Mouse (Mus musculus): Measurements from ENCODE around the gene Plekha6. TPM values are rescaled to one million over a fixed set of nuclear protein-coding genes. Genes with fewer than 3 reads are reported as not detected.

Plekha6 gene
- polyA plus RNA-seq, 1 experiment from 2014 or later = 10.6 TPM

GRCm38 (mm10) chr1:133147324-133147723, 16.7 kb upstream of the Plekha6 start:
- WGBS = 79% methylated on average over 5 of the region's 5 CpGs
- no peaks in the 10 kb centered on the region for H3K27me3 ChIP-seq (replicated peaks)

DNA sequence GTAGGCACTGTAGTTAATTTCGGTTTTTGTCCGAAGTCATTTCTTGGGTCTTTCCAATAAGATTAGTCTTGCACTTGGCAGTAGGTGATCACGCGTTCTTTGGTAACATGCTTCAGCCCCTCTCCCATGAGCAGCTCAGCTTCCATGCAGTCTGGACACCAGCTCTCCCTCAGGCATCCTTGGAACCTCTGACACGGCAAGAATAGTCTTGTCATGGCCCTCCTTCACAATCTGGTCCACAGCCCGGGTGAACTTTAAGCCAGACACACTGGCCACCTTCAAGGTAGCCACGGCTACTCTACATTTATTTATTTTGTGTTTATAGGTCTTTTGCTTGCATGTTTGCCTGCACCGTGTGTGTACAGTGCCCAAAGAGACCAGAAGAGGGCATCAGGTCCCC, 15.9 kb upstream of the Plekha6 start:
- Histone ChIP-seq H3K9me3 (peaks cover 10% of the 10 kb centered on the region; the same call in 1 of the 2 replicates), H3K4me2 (no peak overlapping the region), H3K4me1 (no peaks in the 10 kb centered on the region), H3K36me3 (peaks cover 4% of the 10 kb centered on the region; the same call in 1 of the 2 replicates), H3K27ac (replicated peaks) (no peak overlapping the region), H3K4me3 (no peak overlapping the region), H3K27me3 (replicated peaks) (no peaks in the 10 kb centered on the region), H3K9ac (no peak overlapping the region)
- ATAC-seq (ENCODE audit: extremely low read depth, insufficient number of reproducible peaks, low FRiP score, low TSS enrichment) = no peak
- 90% methylated on average over 8 of the region's 8 CpGs for WGBS

More at GRCm38 (mm10) chr1:133147324-133147723, 16.7 kb upstream of the Plekha6 start:
- Histone ChIP-seq H3K4me2 (no peak overlapping the region), H3K9ac (no peak overlapping the region), H3K4me1 (no peaks in the 10 kb centered on the region), H3K36me3 (peaks cover 10% of the 10 kb centered on the region), H3K4me3 (no peak overlapping the region), H3K27ac (replicated peaks) (no peak overlapping the region), H3K9me3 (peaks cover 10% of the 10 kb centered on the region; the same call in 1 of the 2 replicates)
- no peak for ATAC-seq (ENCODE audit: extremely low read depth, insufficient number of reproducible peaks, low FRiP score, low TSS enrichment)

DNA sequence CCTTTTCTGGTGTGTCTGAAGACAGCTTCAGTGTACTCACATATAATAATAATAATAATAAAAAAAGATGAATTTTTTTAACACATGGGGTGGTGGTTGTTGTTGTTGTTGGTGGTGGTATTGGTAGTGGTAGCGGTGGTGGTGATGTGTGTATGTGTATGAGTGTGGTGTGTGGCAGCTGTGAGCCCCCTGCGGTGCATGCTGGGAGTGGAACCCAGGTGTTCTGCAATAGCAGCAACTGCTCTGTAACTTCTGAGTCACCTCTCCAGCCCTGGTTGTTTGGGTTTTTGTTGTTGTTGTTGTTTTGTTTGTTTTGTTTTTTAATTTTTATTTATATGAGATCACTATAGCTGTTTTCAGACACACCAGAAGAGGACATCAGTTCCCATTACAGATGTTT, 13.5 kb upstream of the Plekha6 start:
- 85% methylated on average over 2 of the region's 2 CpGs for WGBS
- no peak overlapping the region for H3K4me3 ChIP-seq
- H3K4me2 ChIP-seq = no peak overlapping the region

DNA sequence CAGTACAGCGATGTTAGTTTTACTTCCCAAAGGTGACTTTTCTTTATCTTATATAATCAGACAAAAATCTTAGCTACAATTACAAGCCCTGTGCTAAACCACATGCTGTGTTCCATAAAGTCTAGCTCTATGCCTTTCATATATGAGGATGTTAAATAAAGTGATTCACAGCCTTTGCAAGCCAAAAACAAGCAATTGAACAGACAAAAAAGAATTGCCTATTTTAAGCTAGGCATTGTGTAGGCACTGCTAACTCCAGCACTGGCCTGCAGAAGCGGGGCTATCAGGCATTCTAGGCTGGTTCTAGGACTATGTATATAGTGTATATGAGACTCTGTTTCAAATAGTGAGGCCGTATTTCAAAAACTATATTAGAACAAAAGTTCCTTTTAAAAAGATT, 11.8 kb upstream of the Plekha6 start:
- H3K9ac ChIP-seq = no peak overlapping the region
- no peak overlapping the region for H3K27ac ChIP-seq (replicated peaks)
- H3K4me2 ChIP-seq = no peak overlapping the region
- peaks cover 6% of the 10 kb centered on the region; the same call in 1 of the 2 replicates for H3K27me3 ChIP-seq (replicated peaks)
- peaks cover 4% of the 10 kb centered on the region; the same call in 1 of the 2 replicates for H3K36me3 ChIP-seq
- no peak for ATAC-seq (ENCODE audit: extremely low read depth, insufficient number of reproducible peaks, low FRiP score, low TSS enrichment)
- 84% methylated on average over 3 of the region's 3 CpGs for WGBS
- peaks cover 10% of the 10 kb centered on the region; the same call in 1 of the 2 replicates for H3K9me3 ChIP-seq
- no peaks in the 10 kb centered on the region for H3K4me1 ChIP-seq
- H3K4me3 ChIP-seq = no peak overlapping the region

More for the DNA sequence above, 13.5 kb upstream of the Plekha6 start:
- no peaks in the 10 kb centered on the region for H3K4me1 ChIP-seq
- no peaks in the 10 kb centered on the region for H3K27me3 ChIP-seq (replicated peaks)
- peaks cover 4% of the 10 kb centered on the region; the same call in 1 of the 2 replicates for H3K36me3 ChIP-seq
- no peak for ATAC-seq (ENCODE audit: extremely low read depth, insufficient number of reproducible peaks, low FRiP score, low TSS enrichment)
- H3K9ac ChIP-seq = no peak overlapping the region
- peaks cover 10% of the 10 kb centered on the region; the same call in 1 of the 2 replicates for H3K9me3 ChIP-seq
- H3K27ac ChIP-seq (replicated peaks) = no peak overlapping the region

GRCm38 (mm10) chr1:133155270-133155669, 8.7 kb upstream of the Plekha6 start:
- Histone ChIP-seq H3K9me3 (no peaks in the 10 kb centered on the region), H3K27me3 (replicated peaks) (peaks cover 14% of the 10 kb centered on the region), H3K27ac (replicated peaks) (no peak overlapping the region), H3K4me3 (no peak overlapping the region), H3K4me1 (peaks cover 12% of the 10 kb centered on the region), H3K36me3 (no peaks in the 10 kb centered on the region), H3K9ac (no peak overlapping the region), H3K4me2 (no peak overlapping the region)
- ATAC-seq (ENCODE audit: extremely low read depth, insufficient number of reproducible peaks, low FRiP score, low TSS enrichment) = no peak
- 77% methylated on average over 6 of the region's 6 CpGs for WGBS

GRCm38 (mm10) chr1:133159128-133159564, 4.9 kb upstream of the Plekha6 start:
- Histone ChIP-seq H3K4me1 (peaks cover 23% of the 10 kb centered on the region), H3K27ac (replicated peaks) (peak overlapping the region; percentile 43; the same call in 1 of the 2 replicates), H3K27me3 (replicated peaks) (peaks cover 52% of the 10 kb centered on the region), H3K9ac (peak overlapping the region; percentile 28; the same call in 1 of the 2 replicates), H3K9me3 (no peaks in the 10 kb centered on the region), H3K4me2 (peak overlapping the region; percentile 25), H3K36me3 (no peaks in the 10 kb centered on the region), H3K4me3 (0 out of 2 replicates have a peak overlapping the region, but pooled peaks have one; percentile 8)
- 28% methylated on average over 7 of the region's 7 CpGs for WGBS
- no peak for ATAC-seq (ENCODE audit: extremely low read depth, insufficient number of reproducible peaks, low FRiP score, low TSS enrichment)

DNA sequence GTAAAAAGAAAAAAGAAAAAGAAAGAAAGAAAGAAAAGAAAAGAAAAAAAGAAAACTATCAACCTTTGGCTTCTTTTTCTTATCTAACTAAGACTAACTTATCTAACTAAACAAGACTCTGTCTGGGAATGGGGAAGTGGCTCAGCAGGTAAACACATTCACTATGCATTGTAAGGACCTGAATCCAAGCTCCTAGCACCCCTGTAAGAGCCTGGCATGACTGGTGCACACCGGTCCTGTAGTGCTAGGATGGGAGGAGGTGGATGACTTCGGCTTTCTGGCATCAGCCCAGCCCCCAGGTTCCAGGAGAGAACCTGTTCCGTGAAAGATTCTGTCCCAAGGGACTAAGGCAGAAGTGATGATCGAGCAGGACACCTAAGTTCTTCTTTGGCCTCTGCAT, 2.5 kb upstream of the Plekha6 start:
- peaks cover 31% of the 10 kb centered on the region for H3K4me1 ChIP-seq
- 63% methylated on average over 4 of the region's 4 CpGs for WGBS
- H3K4me2 ChIP-seq = no peak overlapping the region
- peaks cover 72% of the 10 kb centered on the region for H3K27me3 ChIP-seq (replicated peaks)
- no peak for ATAC-seq (ENCODE audit: extremely low read depth, insufficient number of reproducible peaks, low FRiP score, low TSS enrichment)
- H3K4me3 ChIP-seq = no peak overlapping the region
- no peak overlapping the region for H3K9ac ChIP-seq
- no peak overlapping the region for H3K27ac ChIP-seq (replicated peaks)
- H3K9me3 ChIP-seq = no peaks in the 10 kb centered on the region
- H3K36me3 ChIP-seq = no peaks in the 10 kb centered on the region

DNA sequence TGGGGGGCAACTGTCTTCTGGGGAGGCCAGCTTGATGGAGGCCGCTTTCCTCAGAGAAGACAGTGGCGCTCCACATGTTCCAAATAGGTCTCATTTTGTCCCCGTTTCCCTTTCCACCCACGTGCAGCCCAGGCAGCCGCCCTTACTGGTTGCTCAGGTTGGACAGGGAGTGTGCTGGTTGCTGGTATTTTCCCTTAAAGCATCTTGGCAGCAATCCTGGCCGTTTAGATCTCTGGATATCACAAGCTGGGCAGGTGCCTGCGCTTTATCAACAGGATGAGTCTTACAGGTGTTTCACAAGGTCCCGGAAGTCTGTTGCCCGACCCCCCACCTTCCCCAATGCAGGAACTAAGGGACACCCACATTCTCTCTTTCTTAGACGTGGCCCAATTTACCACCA, 2.0 kb upstream of the Plekha6 start:
- no peak for ATAC-seq (ENCODE audit: extremely low read depth, insufficient number of reproducible peaks, low FRiP score, low TSS enrichment)
- no peak overlapping the region for H3K4me3 ChIP-seq
- H3K9me3 ChIP-seq = no peaks in the 10 kb centered on the region
- no peak overlapping the region for H3K27ac ChIP-seq (replicated peaks)
- H3K36me3 ChIP-seq = no peaks in the 10 kb centered on the region
- no peak overlapping the region for H3K4me2 ChIP-seq
- peaks cover 31% of the 10 kb centered on the region for H3K4me1 ChIP-seq
- H3K27me3 ChIP-seq (replicated peaks) = peaks cover 74% of the 10 kb centered on the region
- H3K9ac ChIP-seq = no peak overlapping the region
- 62% methylated on average over 10 of the region's 10 CpGs for WGBS

DNA sequence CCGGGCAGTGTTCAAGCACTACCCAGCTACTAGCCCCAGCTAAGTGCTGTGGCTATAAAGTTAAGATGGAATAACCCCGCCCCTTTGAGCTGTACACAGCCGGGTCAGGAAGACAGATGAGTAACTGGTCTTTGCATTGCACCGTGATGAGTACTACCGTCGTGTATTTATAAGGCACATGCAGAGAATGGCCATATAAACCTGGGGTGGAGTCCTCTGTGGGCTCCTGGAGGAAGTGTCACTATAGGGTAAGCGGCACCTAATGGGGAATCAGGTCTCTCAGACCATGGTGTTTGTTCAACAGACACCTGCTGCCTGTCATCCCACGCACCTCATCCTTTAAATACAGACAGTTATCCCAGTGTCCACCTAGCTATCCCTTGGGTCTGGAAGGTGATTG, 1.0 kb upstream of the Plekha6 start:
- Histone ChIP-seq H3K27ac (replicated peaks) (no peak overlapping the region), H3K27me3 (replicated peaks) (peaks cover 82% of the 10 kb centered on the region), H3K9ac (no peak overlapping the region), H3K4me3 (peak overlapping the region; percentile 58; the same call in 1 of the 2 replicates), H3K36me3 (no peaks in the 10 kb centered on the region), H3K4me1 (peaks cover 32% of the 10 kb centered on the region), H3K4me2 (peak overlapping the region; percentile 92; the same call in 1 of the 2 replicates), H3K9me3 (no peaks in the 10 kb centered on the region)
- ATAC-seq (ENCODE audit: extremely low read depth, insufficient number of reproducible peaks, low FRiP score, low TSS enrichment) = no peak
- WGBS = 43% methylated on average over 8 of the region's 8 CpGs

DNA sequence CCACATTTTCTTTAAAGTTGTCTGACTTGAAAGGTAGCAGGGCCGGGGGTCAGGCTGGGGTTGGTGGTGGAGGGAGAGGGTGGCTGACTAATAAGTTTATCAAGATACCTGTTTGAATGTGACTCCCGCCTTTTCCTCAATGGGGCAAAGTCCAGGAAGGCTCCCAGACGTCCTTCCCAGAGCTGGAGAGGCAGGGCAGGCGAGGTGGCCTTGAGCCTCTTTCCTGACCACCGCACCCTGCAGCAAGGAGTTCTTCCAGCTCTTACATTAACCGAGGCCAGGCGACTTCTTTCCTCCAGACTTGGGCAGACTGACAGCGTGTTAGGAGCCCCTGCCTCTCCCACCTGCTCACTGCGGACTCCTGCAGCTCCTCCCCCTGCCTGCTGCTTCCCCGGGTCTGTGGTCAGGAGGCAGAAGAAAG, 591 bp downstream of the Plekha6 start:
- peaks cover 27% of the 10 kb centered on the region for H3K4me1 ChIP-seq
- WGBS = 0% methylated on average over 10 of the region's 10 CpGs
- peaks cover 92% of the 10 kb centered on the region for H3K27me3 ChIP-seq (replicated peaks)
- H3K9ac ChIP-seq = peak overlapping the region; percentile 80
- no peak overlapping the region for H3K27ac ChIP-seq (replicated peaks)
- H3K4me3 ChIP-seq = peak overlapping the region; percentile 58
- H3K9me3 ChIP-seq = no peaks in the 10 kb centered on the region
- H3K4me2 ChIP-seq = peak overlapping the region; percentile 92
- H3K36me3 ChIP-seq = no peaks in the 10 kb centered on the region
- ATAC-seq (ENCODE audit: extremely low read depth, insufficient number of reproducible peaks, low FRiP score, low TSS enrichment) = no peak

- no peaks in the 10 kb centered on the region for H3K36me3 ChIP-seq
- H3K27ac ChIP-seq (replicated peaks) = no peak overlapping the region
- 0 out of 2 replicates have a peak overlapping the region, but pooled peaks have one; percentile 58 for H3K4me3 ChIP-seq
- WGBS = 34% methylated on average over 11 of the region's 11 CpGs
- H3K4me2 ChIP-seq = peak overlapping the region; percentile 92
- H3K4me1 ChIP-seq = peaks cover 27% of the 10 kb centered on the region
- H3K27me3 ChIP-seq (replicated peaks) = peaks cover 94% of the 10 kb centered on the region
- no peaks in the 10 kb centered on the region for H3K9me3 ChIP-seq
- no peak for ATAC-seq (ENCODE audit: extremely low read depth, insufficient number of reproducible peaks, low FRiP score, low TSS enrichment)
- no peak overlapping the region for H3K9ac ChIP-seq
Observed at GRCm38 (mm10) chr1:133165111-133165510, 1.1 kb downstream of the Plekha6 start.

Data from heart, embryonic 13.5 days (tissue).